Mouse (Mus musculus) brown adipose tissue, adult 24 weeks (tissue): Measurements from ENCODE around the gene Fez2. TPM values are rescaled to one million over a fixed set of nuclear protein-coding genes. Genes with fewer than 3 reads are reported as not detected.
A peak's percentile ranks its signal among the peaks of the same experiment; 100 is the strongest.

Experiments used
- H3K27ac ChIP-seq: fragments of 200-500 bp; replicated peaks from 2 replicates; pipeline ENCODE4 v1.5.1; 2012; ENCODE audit warnings: low read depth, mild to moderate bottlenecking, low read length
- H3K4me1 ChIP-seq: fragments of 200-500 bp; 2 replicates; pipeline ENCODE4 v1.6.1; 2012; ENCODE audit warnings: low read length, mixed read lengths; ENCODE audit not compliant: control insufficient read depth, insufficient read depth, insufficient read length
- H3K4me3 ChIP-seq: fragments of 200-500 bp; 2 replicates; pipeline ENCODE4 v1.5.1; 2012; ENCODE audit warnings: low read depth, mild to moderate bottlenecking, low read length, moderate library complexity; ENCODE audit not compliant: insufficient read depth
- polyA plus RNA-seq: library from polyadenylated mRNA; stranded (reverse); fragments of >200 nt; gene quantifications from 2 replicates; pipeline ENCODE4 v1.2.4, GENCODE M21; 2012; ENCODE audit not compliant: missing spikeins, insufficient read depth, insufficient read length

Fez2 gene
- polyA plus RNA-seq, 1 experiment = 42.9 TPM

- Histone ChIP-seq H3K4me1 (no peaks in the 10 kb centered on the region; the same call in 1 of the 2 replicates), H3K27ac (no peak overlapping the region), H3K4me3 (no peak overlapping the region)
Observed at GRCm38 (mm10) chr17:78331438-78331837, 86.5 kb downstream of the Fez2 start.

DNA sequence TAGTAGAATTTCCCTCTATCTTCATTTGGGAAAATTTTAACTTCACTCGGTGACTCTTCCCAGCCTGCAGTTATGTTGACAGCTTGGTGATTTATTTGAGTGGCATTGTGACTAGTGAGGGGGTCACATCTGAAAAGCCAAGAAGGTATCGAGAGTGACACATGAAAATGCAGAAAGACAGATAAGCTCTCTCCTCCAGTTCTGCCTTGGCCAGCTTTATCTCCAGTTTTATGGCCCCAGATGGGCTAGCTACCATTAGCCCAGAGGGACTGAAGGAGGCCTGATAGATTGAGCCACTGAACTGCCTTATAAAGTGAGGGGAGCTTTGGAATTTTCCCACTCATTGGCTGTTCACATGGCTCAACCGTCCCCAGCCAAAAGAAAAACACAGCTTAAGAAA is 89.7 kb downstream of the Fez2 start:
- H3K4me3 ChIP-seq = no peak overlapping the region
- peaks cover 8% of the 10 kb centered on the region; the same call in 1 of the 2 replicates for H3K4me1 ChIP-seq
- 0 out of 2 replicates have a peak overlapping the region, but pooled peaks have one; percentile 11 for H3K27ac ChIP-seq

DNA sequence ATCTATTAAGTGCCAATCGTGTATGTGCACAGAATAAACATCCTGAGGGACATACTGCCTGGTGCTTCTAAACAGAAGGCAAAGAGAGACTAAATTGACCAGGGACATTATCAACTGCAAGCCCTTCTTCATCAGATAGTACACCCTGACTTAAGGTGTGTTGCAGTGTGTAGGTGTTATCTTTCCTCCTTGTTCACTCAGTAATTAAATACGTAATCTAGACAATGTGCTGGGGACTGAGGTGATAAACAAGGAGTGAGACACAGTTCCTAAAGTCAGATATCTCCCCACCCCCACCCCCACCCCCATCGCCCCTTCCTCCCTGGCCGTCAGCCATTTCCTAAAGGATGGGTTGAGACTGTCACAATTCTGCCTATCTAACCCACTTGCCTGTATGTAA is 90.8 kb downstream of the Fez2 start:
- Histone ChIP-seq H3K4me1 (peaks cover 14% of the 10 kb centered on the region; the same call in 1 of the 2 replicates), H3K27ac (no peak overlapping the region; the same call in 1 of the 2 replicates), H3K4me3 (no peak overlapping the region)

- Histone ChIP-seq H3K4me1 (peaks cover 17% of the 10 kb centered on the region), H3K27ac (peak overlapping the region; percentile 14; the same call in 1 of the 2 replicates), H3K4me3 (no peak overlapping the region)
Observed at GRCm38 (mm10) chr17:78326381-78326780, 91.6 kb downstream of the Fez2 start.

DNA sequence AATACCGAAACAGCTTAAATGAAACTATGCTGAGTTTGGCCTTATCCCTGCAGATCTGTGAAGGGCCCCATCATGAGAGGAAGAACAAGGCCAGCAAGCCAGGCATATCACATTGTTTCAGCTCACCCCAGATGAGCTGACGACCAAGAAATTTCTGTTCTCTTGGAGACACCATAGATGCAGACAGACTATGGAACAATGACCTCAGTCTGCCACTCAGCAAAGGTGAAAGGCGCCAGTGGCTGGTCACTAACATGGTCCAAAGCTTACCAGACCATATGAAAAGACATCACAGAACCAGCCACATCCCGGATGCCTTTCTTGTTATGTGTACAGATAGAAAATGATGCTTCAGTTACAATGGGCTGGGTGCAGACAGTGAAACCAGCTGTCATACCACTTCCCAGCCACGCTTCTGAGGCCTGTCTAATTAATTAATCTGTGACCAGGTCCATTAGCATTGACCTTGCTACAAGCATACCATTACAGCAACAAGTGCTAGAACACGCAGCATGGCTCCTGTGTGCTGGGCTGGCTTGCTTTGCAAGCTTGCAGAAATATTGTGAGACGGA is 92.1 kb downstream of the Fez2 start:
- Histone ChIP-seq H3K27ac (0 out of 2 replicates have a peak overlapping the region, but pooled peaks have one; percentile 14), H3K4me3 (no peak overlapping the region), H3K4me1 (peaks cover 19% of the 10 kb centered on the region)

GRCm38 (mm10) chr17:78322369-78323335 is 95.3 kb downstream of the Fez2 start:
- Histone ChIP-seq H3K4me1 (peaks cover 19% of the 10 kb centered on the region), H3K27ac (peak overlapping the region; percentile 53), H3K4me3 (no peak overlapping the region)

DNA sequence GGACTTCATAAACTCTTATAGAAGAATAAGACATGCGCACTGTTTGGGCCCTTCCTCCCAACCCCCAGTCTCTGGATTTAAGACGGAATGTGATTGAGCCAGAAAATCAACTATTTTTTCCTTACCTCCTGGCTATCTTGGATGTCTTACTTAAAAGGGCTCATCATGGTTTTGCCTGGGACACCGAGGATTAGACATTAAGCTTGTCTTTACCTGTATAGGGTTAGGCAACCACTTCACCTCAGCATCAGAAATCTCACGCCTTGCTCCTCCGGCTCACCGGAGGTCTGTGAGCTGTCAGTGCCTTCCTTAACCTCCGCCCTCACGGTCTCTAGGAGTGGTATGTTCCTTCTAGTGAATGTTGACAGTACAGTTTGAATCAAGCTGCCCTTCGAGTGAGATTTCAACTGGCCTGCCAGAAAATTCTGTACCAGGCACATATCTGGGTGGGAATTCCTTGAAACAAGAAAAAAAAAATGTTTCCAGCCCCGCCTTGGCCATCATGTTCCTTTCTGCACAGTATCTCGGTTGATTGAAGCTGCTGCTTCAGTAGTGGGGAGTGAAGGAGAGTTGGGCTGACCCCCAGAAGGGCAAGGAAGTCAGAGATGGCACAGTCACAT is 96.6 kb downstream of the Fez2 start:
- Histone ChIP-seq H3K27ac (peak overlapping the region; percentile 10), H3K4me1 (peaks cover 18% of the 10 kb centered on the region), H3K4me3 (no peak overlapping the region)

Other genes with a start within 250 kb of the Fez2 start
- 6.8 and 10.6 TPM in 2 replicates for gene Crim1, start 217.9 kb downstream of the Fez2 start, polyA plus RNA-seq
- gene Vit, start 89.9 kb upstream of the Fez2 start, polyA plus RNA-seq = 0.83 and 2.1 TPM in 2 replicates